Mouse (Mus musculus) telencephalon, adult 2 months (tissue): ENCODE data around the gene Rbms3.

Experiments
- DNase-seq: peaks from one replicate; pipeline ENCODE4 v3.0.0-alpha.2; 2011; ENCODE audit warnings: low read depth, low spot score

Rbms3 gene

GRCm38 (mm10) chr9:117484396-117484795, 145.3 kb downstream of the Rbms3 start:
- DNase-seq: no peak

- DNase-seq: no peak
Measured at GRCm38 (mm10) chr9:117476753-117477152, 153.0 kb downstream of the Rbms3 start.

GRCm38 (mm10) chr9:117452816-117453215, 176.9 kb downstream of the Rbms3 start:
- DNase-seq: no peak

- no peak for DNase-seq
Measured at GRCm38 (mm10) chr9:117442611-117443010, 187.1 kb downstream of the Rbms3 start.

- DNase-seq: peak; percentile 72
Measured at GRCm38 (mm10) chr9:117435856-117436255, 193.9 kb downstream of the Rbms3 start.

- no peak for DNase-seq
Measured at GRCm38 (mm10) chr9:117430670-117431069, 199.0 kb downstream of the Rbms3 start.

GRCm38 (mm10) chr9:117429217-117430105, 200.3 kb downstream of the Rbms3 start:
- DNase-seq: no peak

- DNase-seq: no peak
Measured at GRCm38 (mm10) chr9:117423259-117423658, 206.5 kb downstream of the Rbms3 start.

- DNase-seq: no peak
Measured at GRCm38 (mm10) chr9:117419874-117420485, 209.7 kb downstream of the Rbms3 start.

GRCm38 (mm10) chr9:117413181-117413580, 216.5 kb downstream of the Rbms3 start:
- no peak for DNase-seq

- DNase-seq: no peak
Measured at GRCm38 (mm10) chr9:117412584-117412983, 217.1 kb downstream of the Rbms3 start.

GRCm38 (mm10) chr9:117404621-117405020, 225.1 kb downstream of the Rbms3 start:
- DNase-seq: no peak

GRCm38 (mm10) chr9:117400262-117400671, 229.4 kb downstream of the Rbms3 start:
- no peak for DNase-seq

- DNase-seq: no peak
Measured at GRCm38 (mm10) chr9:117397071-117397470, 232.6 kb downstream of the Rbms3 start.

- no peak for DNase-seq
Measured at GRCm38 (mm10) chr9:117396586-117396985, 233.1 kb downstream of the Rbms3 start.

- no peak for DNase-seq
Measured at GRCm38 (mm10) chr9:117393626-117394525, 235.8 kb downstream of the Rbms3 start.

GRCm38 (mm10) chr9:117388024-117388423, 241.7 kb downstream of the Rbms3 start:
- DNase-seq: no peak

GRCm38 (mm10) chr9:117380876-117381275, 248.8 kb downstream of the Rbms3 start:
- no peak for DNase-seq

GRCm38 (mm10) chr9:117380076-117380475, 249.6 kb downstream of the Rbms3 start:
- DNase-seq: no peak

- no peak for DNase-seq
Measured at GRCm38 (mm10) chr9:117379448-117379983, 250.2 kb downstream of the Rbms3 start.

GRCm38 (mm10) chr9:117378131-117378890, 251.4 kb downstream of the Rbms3 start:
- no peak for DNase-seq
